Mouse (Mus musculus) ES-CJ7 (cell line): ENCODE results near the gene Maged2.
"Not testable (repeated sequence)": the region's sequence is repeated elsewhere in the genome, so short reads cannot be mapped to it uniquely, and the experiment has no call there.

ENCODE experiments used
- DNase-seq: peaks from one replicate; pipeline ENCODE4 v3.0.0; 2011; ENCODE audit warnings: low read depth, low spot score

The Maged2 gene

GRCm38 (mm10) chrX:150814139-150814469, at the start of gene Maged2:
Gene Maged2 (minus strand): TSS chrX:150814345.
- no peak for DNase-seq

- no peak for DNase-seq
These were observed 34.1 kb upstream of the Maged2 start for GRCm38 (mm10) chrX:150848230-150848629.

- DNase-seq = not testable (repeated sequence)
These were observed 31.5 kb upstream of the Maged2 start for GRCm38 (mm10) chrX:150845480-150846205.

- not testable (repeated sequence) for DNase-seq
These were observed 29.1 kb upstream of the Maged2 start for GRCm38 (mm10) chrX:150843257-150843656.

GRCm38 (mm10) chrX:150830297-150830696, 16.2 kb upstream of the Maged2 start:
- DNase-seq = no peak

GRCm38 (mm10) chrX:150817278-150817677, 3.1 kb upstream of the Maged2 start:
- no peak for DNase-seq

- no peak for DNase-seq
These were observed 1.5 kb upstream of the Maged2 start for GRCm38 (mm10) chrX:150815601-150816000.

- no peak for DNase-seq
These were observed 544 bp downstream of the Maged2 start for GRCm38 (mm10) chrX:150813464-150814138.

- DNase-seq = peak; percentile 99
These were observed 1.3 kb downstream of the Maged2 start for GRCm38 (mm10) chrX:150812787-150813298.

GRCm38 (mm10) chrX:150800987-150801386, 13.2 kb downstream of the Maged2 start:
- DNase-seq = not testable (repeated sequence)

- not testable (repeated sequence) for DNase-seq
These were observed 15.5 kb downstream of the Maged2 start for GRCm38 (mm10) chrX:150798493-150799177.
